Mouse (Mus musculus): Measurements from ENCODE around the gene Atat1. TPM values are rescaled to one million over a fixed set of nuclear protein-coding genes. Genes with fewer than 3 reads are reported as not detected.

Gene Atat1
- polyA plus RNA-seq, 1 experiment: 24.3 TPM

GRCm38 (mm10) chr17:35922566-35922965, 12.7 kb upstream of the Atat1 start:
- H3K4me3 ChIP-seq (ENCODE audit: extremely low read depth, insufficient read depth, insufficient read length): no peak overlapping the region
- H3K27ac ChIP-seq (ENCODE audit: insufficient read depth, low read length): no peak overlapping the region
- no peak for DNase-seq (ENCODE audit: low read depth in 1 of 2, low spot score in 2 of 2)
- peaks cover 24% of the 10 kb centered on the region for H3K36me3 ChIP-seq (ENCODE audit: control insufficient read depth, insufficient read depth, low read length)
- TF ChIP-seq POLR2A (IDR thresholded peaks at IDR 0.05; ENCODE audit: low read depth, low read length): no peak
- TF ChIP-seq CTCF (IDR thresholded peaks at IDR 0.05; ENCODE audit: extremely low read depth, insufficient read depth, insufficient read length, insufficient replicate concordance): no peak
- 68% methylated on average over 3 of the region's 3 CpGs for WGBS
- H3K27me3 ChIP-seq (ENCODE audit: control insufficient read depth, insufficient read depth, low read length): no peaks in the 10 kb centered on the region
- peaks cover 5% of the 10 kb centered on the region for H3K4me1 ChIP-seq (ENCODE audit: control insufficient read depth, insufficient read depth, insufficient read length)

- no peak overlapping the region for H3K4me3 ChIP-seq (ENCODE audit: extremely low read depth, insufficient read depth, insufficient read length)
- TF ChIP-seq POLR2A (IDR thresholded peaks at IDR 0.05; ENCODE audit: low read depth, low read length) (no peak), CTCF (IDR thresholded peaks at IDR 0.05; ENCODE audit: extremely low read depth, insufficient read depth, insufficient read length, insufficient replicate concordance) (no peak)
- peaks cover 5% of the 10 kb centered on the region for H3K4me1 ChIP-seq (ENCODE audit: control insufficient read depth, insufficient read depth, insufficient read length)
- no peak overlapping the region for H3K27ac ChIP-seq (ENCODE audit: insufficient read depth, low read length)
- WGBS: 87% methylated on average over 4 of the region's 4 CpGs
- DNase-seq (ENCODE audit: low read depth in 1 of 2, low spot score in 2 of 2): no peak
- no peaks in the 10 kb centered on the region for H3K27me3 ChIP-seq (ENCODE audit: control insufficient read depth, insufficient read depth, low read length)
- peaks cover 27% of the 10 kb centered on the region for H3K36me3 ChIP-seq (ENCODE audit: control insufficient read depth, insufficient read depth, low read length)
Observed at GRCm38 (mm10) chr17:35921710-35922109, 11.8 kb upstream of the Atat1 start.

DNA sequence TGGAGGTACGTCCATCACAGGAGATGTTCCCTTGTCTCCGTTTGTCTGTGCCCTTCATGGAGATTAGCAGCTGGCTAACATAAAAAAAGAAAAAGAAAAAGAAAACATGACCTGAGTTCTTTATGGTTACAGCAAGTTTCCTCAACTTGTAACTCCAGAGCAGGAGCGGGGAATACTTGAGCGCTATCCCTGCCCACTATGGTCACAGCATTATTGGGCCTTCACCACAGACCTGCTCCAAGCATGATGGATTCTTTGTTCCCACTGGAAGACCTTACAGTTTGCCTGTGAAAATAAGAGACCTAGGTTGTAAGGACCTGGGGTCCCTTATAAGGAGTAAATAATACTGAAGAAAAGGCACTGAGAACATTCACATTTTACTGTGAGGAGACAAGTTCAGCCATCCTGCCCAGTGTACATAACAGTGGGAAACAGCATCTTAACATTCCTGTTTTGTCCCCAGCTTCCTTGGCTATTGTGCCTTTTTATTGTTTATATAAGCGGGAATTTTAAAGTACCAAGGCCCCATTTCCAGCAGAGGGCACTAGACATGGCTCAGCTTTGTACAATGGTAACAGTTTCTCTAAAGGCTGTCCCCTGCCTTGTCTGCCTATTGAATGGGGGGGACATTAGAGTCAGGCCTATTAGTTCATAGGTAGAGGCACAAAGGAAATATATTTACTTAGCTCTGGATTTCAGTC, 11.1 kb upstream of the Atat1 start:
- 87% methylated on average over 5 of the region's 5 CpGs for WGBS
- Histone ChIP-seq H3K36me3 (ENCODE audit: control insufficient read depth, insufficient read depth, low read length) (peaks cover 22% of the 10 kb centered on the region), H3K4me3 (ENCODE audit: extremely low read depth, insufficient read depth, insufficient read length) (no peak overlapping the region)

DNA sequence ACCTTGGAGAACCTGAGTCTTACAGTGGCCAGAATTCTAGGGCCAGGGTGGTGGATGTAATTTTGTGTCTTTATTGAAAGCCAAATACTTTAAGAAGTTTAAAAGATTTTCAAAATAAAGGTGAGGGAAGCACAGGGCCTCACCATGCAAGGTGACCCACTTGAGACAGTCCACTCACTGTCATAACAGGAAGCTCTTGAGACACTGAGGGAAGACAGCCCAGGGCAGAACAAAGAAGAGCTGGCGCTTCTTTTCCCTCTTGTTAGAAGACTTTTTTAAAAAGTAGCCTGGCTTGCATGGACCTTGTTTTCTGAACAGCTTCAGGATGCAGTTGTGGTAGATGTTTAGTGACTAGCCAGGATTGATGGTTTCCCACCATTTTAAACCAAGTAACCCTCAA, 10.5 kb upstream of the Atat1 start:
- 56% methylated on average over 1 of the region's 1 CpGs for WGBS
- Histone ChIP-seq H3K36me3 (ENCODE audit: control insufficient read depth, insufficient read depth, low read length) (peaks cover 22% of the 10 kb centered on the region), H3K4me1 (ENCODE audit: control insufficient read depth, insufficient read depth, insufficient read length) (peaks cover 8% of the 10 kb centered on the region), H3K27ac (ENCODE audit: insufficient read depth, low read length) (peak overlapping the region; percentile 75; the same call in 1 of the 2 replicates), H3K27me3 (ENCODE audit: control insufficient read depth, insufficient read depth, low read length) (no peaks in the 10 kb centered on the region), H3K4me3 (ENCODE audit: extremely low read depth, insufficient read depth, insufficient read length) (no peak overlapping the region)
- no peak for TF ChIP-seq POLR2A (IDR thresholded peaks at IDR 0.05; ENCODE audit: low read depth, low read length)
- no peak for TF ChIP-seq CTCF (IDR thresholded peaks at IDR 0.05; ENCODE audit: extremely low read depth, insufficient read depth, insufficient read length, insufficient replicate concordance)
- DNase-seq (ENCODE audit: low read depth in 1 of 2, low spot score in 2 of 2): no peak

More for the DNA sequence above, 11.1 kb upstream of the Atat1 start:
- no peak overlapping the region for H3K27ac ChIP-seq (ENCODE audit: insufficient read depth, low read length)
- H3K27me3 ChIP-seq (ENCODE audit: control insufficient read depth, insufficient read depth, low read length): no peaks in the 10 kb centered on the region
- no peak for DNase-seq (ENCODE audit: low read depth in 1 of 2, low spot score in 2 of 2)
- TF ChIP-seq CTCF (IDR thresholded peaks at IDR 0.05; ENCODE audit: extremely low read depth, insufficient read depth, insufficient read length, insufficient replicate concordance): no peak
- no peak for TF ChIP-seq POLR2A (IDR thresholded peaks at IDR 0.05; ENCODE audit: low read depth, low read length)
- H3K4me1 ChIP-seq (ENCODE audit: control insufficient read depth, insufficient read depth, insufficient read length): peaks cover 5% of the 10 kb centered on the region

- WGBS: 53% methylated on average over 6 of the region's 6 CpGs
- H3K27ac ChIP-seq (ENCODE audit: insufficient read depth, low read length): peak overlapping the region; percentile 75; the same call in 1 of the 2 replicates
- H3K36me3 ChIP-seq (ENCODE audit: control insufficient read depth, insufficient read depth, low read length): peaks cover 18% of the 10 kb centered on the region
- H3K4me1 ChIP-seq (ENCODE audit: control insufficient read depth, insufficient read depth, insufficient read length): peaks cover 8% of the 10 kb centered on the region
- no peaks in the 10 kb centered on the region for H3K27me3 ChIP-seq (ENCODE audit: control insufficient read depth, insufficient read depth, low read length)
- no peak for DNase-seq (ENCODE audit: low read depth in 1 of 2, low spot score in 2 of 2)
- H3K4me3 ChIP-seq (ENCODE audit: extremely low read depth, insufficient read depth, insufficient read length): no peak overlapping the region
- TF ChIP-seq CTCF (IDR thresholded peaks at IDR 0.05; ENCODE audit: extremely low read depth, insufficient read depth, insufficient read length, insufficient replicate concordance) (no peak), POLR2A (IDR thresholded peaks at IDR 0.05; ENCODE audit: low read depth, low read length) (no peak)
Observed at GRCm38 (mm10) chr17:35919864-35920301, 10.0 kb upstream of the Atat1 start.

DNA sequence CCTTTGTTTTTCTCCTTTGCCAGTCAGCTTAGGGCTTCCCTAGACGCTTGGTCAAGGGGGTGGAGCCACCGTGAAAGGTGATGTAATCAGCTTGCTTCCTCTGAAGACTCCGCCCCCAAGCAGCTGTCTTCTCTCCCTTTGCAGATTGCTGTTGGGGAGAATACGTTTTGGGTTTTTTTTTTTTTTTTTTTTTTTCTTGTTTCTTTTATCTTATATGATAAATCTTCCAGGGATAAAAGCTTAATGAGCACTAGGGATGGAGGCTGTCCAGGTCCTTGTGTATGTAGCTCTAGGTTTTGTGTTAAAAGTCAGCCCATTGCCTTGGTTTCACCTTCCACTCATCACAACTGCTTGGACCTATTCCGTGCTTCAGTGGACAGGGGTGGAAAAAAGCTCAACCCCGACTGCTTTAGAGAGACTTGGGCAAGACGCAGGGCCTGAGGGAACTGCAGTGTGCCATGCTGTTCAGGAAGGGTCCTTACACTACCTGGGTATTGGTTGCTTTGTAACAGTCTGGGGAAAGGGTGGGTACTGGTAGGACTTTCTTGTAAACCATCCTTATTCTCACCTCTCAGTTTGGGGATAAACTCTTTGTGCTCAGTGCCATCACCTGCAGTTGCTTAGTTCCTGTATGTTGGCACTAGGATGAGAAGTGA, 9.3 kb upstream of the Atat1 start:
- DNase-seq (ENCODE audit: low read depth in 1 of 2, low spot score in 2 of 2): peak; percentile 96 to 97
- 6% methylated on average over 7 of the region's 7 CpGs for WGBS
- Histone ChIP-seq H3K4me3 (ENCODE audit: extremely low read depth, insufficient read depth, insufficient read length) (peak overlapping the region; percentile 86), H3K4me1 (ENCODE audit: control insufficient read depth, insufficient read depth, insufficient read length) (peaks cover 8% of the 10 kb centered on the region), H3K36me3 (ENCODE audit: control insufficient read depth, insufficient read depth, low read length) (peaks cover 16% of the 10 kb centered on the region), H3K27me3 (ENCODE audit: control insufficient read depth, insufficient read depth, low read length) (no peaks in the 10 kb centered on the region), H3K27ac (ENCODE audit: insufficient read depth, low read length) (peak overlapping the region; percentile 75)
- TF ChIP-seq POLR2A (IDR thresholded peaks at IDR 0.05; ENCODE audit: low read depth, low read length) (no peak; the same call in 1 of the 2 replicates), CTCF (IDR thresholded peaks at IDR 0.05; ENCODE audit: extremely low read depth, insufficient read depth, insufficient read length, insufficient replicate concordance) (no peak)

Measured in spleen, adult 2 months (tissue).